Mouse (Mus musculus) stomach, postnatal 0 days (tissue): ENCODE measurements around the gene Gm45623. TPM values are rescaled to one million over a fixed set of nuclear protein-coding genes. Genes with fewer than 3 reads are reported as not detected.
A peak's percentile ranks its signal among the peaks of the same experiment; 100 is the strongest.

Source experiments
- ATAC-seq: fragments of 200-750 bp; cut with Nextera tagmentation; 2 replicates; pipeline ENCODE4 v1.8.0; 2017; ENCODE audit not compliant: low FRiP score, low TSS enrichment
- DNase-seq: peaks from one replicate; pipeline ENCODE4 v3.0.0-alpha.2; 2016; ENCODE audit warnings: low spot score
- H3K27ac ChIP-seq: fragments of 300-500 bp; sonication (generic); replicated peaks from 2 replicates; pipeline ENCODE4 v1.5.1; 2014; ENCODE audit warnings: mild to moderate bottlenecking, control low read depth
- H3K27me3 ChIP-seq: fragments of 300-500 bp; sonication (generic); 2 replicates; pipeline ENCODE4 v1.6.1; 2014; ENCODE audit warnings: low read length; ENCODE audit not compliant: control insufficient read depth, insufficient read depth
- H3K36me3 ChIP-seq: fragments of 300-500 bp; sonication (generic); 2 replicates; pipeline ENCODE4 v1.6.1; 2014; ENCODE audit warnings: low read length, mixed read lengths; ENCODE audit not compliant: control insufficient read depth, insufficient read depth
- H3K4me1 ChIP-seq: fragments of 300-500 bp; sonication (generic); replicated peaks from 2 replicates; pipeline ENCODE4 v1.6.1; 2014; ENCODE audit warnings: antibody characterized with exemption; ENCODE audit not compliant: control insufficient read depth, insufficient read depth
- H3K4me2 ChIP-seq: fragments of 300-500 bp; sonication (generic); replicated peaks from 2 replicates; pipeline ENCODE4 v1.6.1; 2014; ENCODE audit warnings: low read depth, mild to moderate bottlenecking, control low read depth, moderate library complexity
- H3K4me3 ChIP-seq: fragments of 300-500 bp; sonication (generic); 2 replicates; pipeline ENCODE4 v1.5.1; 2014; ENCODE audit warnings: low read depth, low read length, control low read depth
- H3K9ac ChIP-seq: fragments of 300-500 bp; sonication (generic); 2 replicates; pipeline ENCODE4 v1.6.1; 2014; ENCODE audit warnings: mild to moderate bottlenecking, low read length, control low read depth, mixed read lengths
- H3K9me3 ChIP-seq: fragments of 300-500 bp; sonication (generic); 2 replicates; pipeline ENCODE4 v1.6.1; 2016; ENCODE audit warnings: low read length; ENCODE audit not compliant: control insufficient read depth
- CTCF ChIP-seq: IDR thresholded peaks from 2 replicates; pipeline ENCODE4 v1.5.1; 2016; ENCODE audit warnings: antibody characterized with exemption, low read depth, mild to moderate bottlenecking, moderate library complexity
- EP300 ChIP-seq: optimal IDR thresholded peaks from 2 replicates; pipeline ENCODE3; 2016; ENCODE audit warnings: antibody characterized with exemption
- WGBS: fragments of 180-500 bp; shearing (Covaris S2); extraction: QIAGEN DNeasy Blood & Tissue Kit; methylation state at CpG from one replicate; pipeline ENCODE4 v1.1.7; 2014; 5-methylcytosine and 5-hydroxymethylcytosine counted together
- polyA plus RNA-seq: library from polyadenylated mRNA; unstranded; fragments of >200 nt; fragmentation: Nextera tagmentation; extraction: Ambion mirVana; gene quantifications from 2 replicates; pipeline ENCODE4 v1.2.1, GENCODE M21; 2015

The Gm45623 gene
- polyA plus RNA-seq, 1 experiment from 2014 or later: 0.97 TPM

DNA sequence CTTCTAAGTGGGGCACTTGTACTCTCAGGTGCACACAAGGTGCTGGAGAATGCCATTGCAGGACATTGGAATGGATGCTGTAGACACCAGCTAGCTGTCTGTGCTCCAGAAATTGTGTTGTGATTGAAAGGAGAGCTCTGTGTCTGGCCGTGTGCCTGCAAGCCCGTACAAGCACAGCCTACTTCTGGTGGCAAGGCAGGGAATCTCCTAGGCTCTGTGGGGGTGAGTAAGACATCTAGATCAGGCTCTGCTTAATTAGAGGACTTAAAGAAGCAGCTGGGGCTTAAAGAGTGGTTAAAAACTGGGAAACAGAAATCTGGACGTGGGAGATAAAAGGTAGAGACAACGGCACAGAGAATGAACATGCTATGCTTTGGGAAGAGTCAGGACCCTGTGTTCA is 46.0 kb downstream of the Gm45623 start:
- Histone ChIP-seq H3K9me3 (no peaks in the 10 kb centered on the region), H3K27ac (no peak overlapping the region), H3K9ac (no peak overlapping the region), H3K4me1 (no peaks in the 10 kb centered on the region; the same call in none of the 2 replicates), H3K36me3 (0 out of 2 replicates have a peak, but pooled peaks cover 2% of the 10 kb centered on the region), H3K27me3 (no peaks in the 10 kb centered on the region), H3K4me2 (no peak overlapping the region), H3K4me3 (no peak overlapping the region)
- TF ChIP-seq EP300 (no peak), CTCF (no peak)
- DNase-seq (no peak), ATAC-seq (no peak)
- 51% methylated on average over 4 of the region's 4 CpGs for WGBS

DNA sequence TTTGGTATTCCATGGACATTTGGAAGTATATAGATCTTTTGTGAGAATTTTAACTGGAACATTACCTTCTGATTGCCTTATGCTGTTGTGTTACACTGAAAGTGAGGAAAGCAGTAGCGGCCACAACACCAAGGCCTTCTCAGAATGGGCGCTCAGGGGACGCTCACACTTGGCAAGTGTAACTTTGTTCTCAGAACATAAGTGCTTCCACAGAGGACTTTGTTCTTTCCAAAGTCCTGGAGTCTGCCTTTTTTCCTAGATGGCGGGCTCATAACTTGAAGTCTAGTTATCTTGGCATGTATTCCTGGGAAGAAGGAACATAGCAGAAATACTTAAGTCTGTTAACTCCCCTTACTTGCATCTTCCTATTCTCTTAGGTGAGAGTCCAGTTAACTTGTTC is 46.5 kb downstream of the Gm45623 start:
- TF ChIP-seq EP300 (no peak), CTCF (no peak)
- DNase-seq (no peak), ATAC-seq (no peak)
- Histone ChIP-seq H3K4me3 (no peak overlapping the region), H3K27me3 (no peaks in the 10 kb centered on the region), H3K27ac (no peak overlapping the region), H3K9ac (no peak overlapping the region), H3K36me3 (0 out of 2 replicates have a peak, but pooled peaks cover 2% of the 10 kb centered on the region), H3K4me1 (peaks cover 2% of the 10 kb centered on the region), H3K4me2 (no peak overlapping the region), H3K9me3 (no peaks in the 10 kb centered on the region)
- WGBS: 75% methylated on average over 4 of the region's 4 CpGs

DNA sequence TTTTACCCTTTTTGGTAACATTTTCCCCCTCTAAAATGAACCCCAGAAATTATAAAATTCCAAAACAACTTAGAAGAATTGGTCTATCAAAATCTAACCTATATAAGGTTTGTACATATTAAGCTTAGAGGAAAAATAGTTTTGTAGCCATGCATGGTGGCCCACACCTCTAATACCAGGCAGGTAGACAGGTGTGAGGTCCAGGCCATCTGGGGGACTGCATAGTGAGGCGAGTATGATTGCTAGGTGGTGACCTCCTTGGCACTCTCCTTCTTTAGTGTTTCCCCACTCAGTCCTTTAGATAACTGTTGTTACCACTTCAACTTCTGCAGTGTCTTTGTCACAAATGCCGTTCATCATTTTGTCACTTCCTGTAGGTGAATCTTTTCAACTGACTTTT is 49.0 kb downstream of the Gm45623 start:
- no peaks in the 10 kb centered on the region for H3K9me3 ChIP-seq
- H3K27me3 ChIP-seq: no peaks in the 10 kb centered on the region
- H3K4me1 ChIP-seq: peaks cover 2% of the 10 kb centered on the region
- DNase-seq: no peak
- H3K9ac ChIP-seq: peak overlapping the region; percentile 27; the same call in 1 of the 2 replicates
- H3K4me2 ChIP-seq: peak overlapping the region; percentile 63
- H3K4me3 ChIP-seq: peak overlapping the region; percentile 76; the same call in 1 of the 2 replicates
- 0 out of 2 replicates have a peak, but pooled peaks cover 2% of the 10 kb centered on the region for H3K36me3 ChIP-seq
- no peak for ATAC-seq
- 59% methylated on average over 2 of the region's 2 CpGs for WGBS
- TF ChIP-seq EP300 (no peak), CTCF (no peak)
- H3K27ac ChIP-seq: no peak overlapping the region

DNA sequence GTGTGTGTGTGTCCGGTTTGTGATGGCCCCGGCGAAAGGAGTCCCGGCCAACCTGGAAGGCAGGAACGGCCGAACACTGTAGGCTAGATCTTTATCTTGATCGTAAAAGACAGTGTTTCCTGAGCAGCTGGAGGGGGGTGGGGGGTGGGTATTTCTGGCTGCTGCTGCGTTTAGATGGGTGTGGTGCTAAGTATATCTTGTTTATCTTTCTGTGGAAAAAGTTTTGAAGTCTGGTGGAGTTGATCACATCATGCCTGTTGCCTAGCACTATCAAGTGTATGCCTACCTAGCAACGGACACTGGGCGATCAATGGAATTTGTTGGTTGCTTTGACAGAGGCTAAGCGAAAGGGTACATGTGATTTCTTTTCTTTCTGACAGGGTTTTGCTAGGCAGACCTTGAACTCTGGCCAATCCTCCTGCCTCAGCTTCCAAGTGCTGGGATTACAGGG is 49.7 kb downstream of the Gm45623 start:
- Histone ChIP-seq H3K36me3 (no peaks in the 10 kb centered on the region), H3K9ac (peak overlapping the region; percentile 98), H3K4me2 (peak overlapping the region; percentile 63), H3K4me1 (peaks cover 2% of the 10 kb centered on the region), H3K27me3 (no peaks in the 10 kb centered on the region), H3K9me3 (no peaks in the 10 kb centered on the region), H3K4me3 (peak overlapping the region; percentile 76), H3K27ac (peak overlapping the region; percentile 100)
- TF ChIP-seq CTCF (no peak), EP300 (peak; percentile 51)
- 0% methylated on average over 11 of the region's 11 CpGs for WGBS
- ATAC-seq: peak; percentile 22
- no peak for DNase-seq

DNA sequence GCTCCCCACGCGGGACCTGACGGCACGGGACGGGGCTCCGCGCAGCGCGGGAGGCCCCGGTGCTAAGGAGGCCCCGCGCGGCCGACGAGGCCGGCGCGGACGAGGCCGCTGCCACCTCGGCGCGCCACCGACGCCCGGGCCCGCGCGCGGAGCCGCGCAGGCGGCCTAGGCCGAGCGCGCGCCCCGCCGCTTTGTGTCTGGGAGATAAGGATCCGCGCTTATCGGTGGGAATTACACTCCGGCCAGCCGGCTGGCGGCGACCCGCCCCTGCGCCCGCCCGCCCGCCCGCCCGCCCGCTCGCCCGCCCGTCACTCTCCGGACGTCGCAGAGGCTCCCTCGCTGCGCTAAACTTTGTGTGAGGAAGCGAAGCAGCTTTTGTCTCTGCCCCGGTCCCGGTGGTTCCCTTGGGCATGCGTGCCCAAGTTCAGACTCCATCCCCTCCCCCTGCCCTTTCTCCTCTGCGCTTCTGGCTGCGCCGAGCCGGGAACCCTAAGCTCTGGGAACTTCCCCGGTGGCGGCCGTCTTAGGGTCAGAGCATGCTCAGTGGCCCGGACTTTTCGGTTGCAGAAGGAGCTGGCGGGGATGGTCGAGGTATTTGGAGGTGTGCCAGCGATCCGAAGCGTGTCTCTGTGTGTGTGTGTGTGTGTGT is 50.3 kb downstream of the Gm45623 start:
- TF ChIP-seq CTCF (no peak), EP300 (no peak)

DNA sequence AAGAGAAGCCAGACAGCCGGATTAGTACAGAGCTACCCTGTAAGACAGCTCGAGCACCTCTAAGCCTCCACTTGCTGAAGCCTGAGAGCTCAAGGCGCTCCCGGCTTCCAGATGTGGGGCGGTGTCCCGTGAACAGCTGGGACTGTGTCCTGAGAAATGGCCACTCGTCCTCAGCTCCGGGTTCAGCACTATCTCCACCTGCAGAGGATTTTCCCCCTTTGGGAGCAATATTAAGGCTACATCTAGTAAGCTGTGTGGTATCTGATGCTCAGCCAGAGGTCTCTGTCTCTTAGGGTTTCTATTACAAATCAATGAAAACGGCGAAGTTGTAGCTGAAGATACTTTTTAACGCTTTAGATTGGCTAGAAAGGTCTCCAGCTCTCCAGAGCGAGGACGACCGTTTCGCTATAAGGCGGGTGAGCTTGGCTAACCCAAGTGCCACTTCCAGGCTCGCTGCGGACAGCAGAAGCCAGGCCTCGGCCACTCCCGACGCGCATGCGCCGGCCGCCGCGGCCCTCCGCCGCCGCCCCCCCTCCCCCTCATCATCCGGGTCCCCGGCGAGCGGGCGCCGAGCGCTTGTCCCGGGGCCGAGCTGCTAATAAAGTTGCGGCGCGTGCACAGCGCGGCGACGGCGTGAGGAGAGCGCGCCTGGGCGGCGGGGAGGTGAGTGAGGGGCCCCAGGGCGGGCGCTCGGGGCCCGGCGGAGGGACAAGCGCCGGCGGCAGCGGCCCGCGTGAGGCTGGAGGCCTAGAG is 51.0 kb downstream of the Gm45623 start, which contains the start of gene Smad5:
Gene Smad5, plus strand, starts transcription at position 542 of the 753 bp plus-strand sequence.
- no peaks in the 10 kb centered on the region for H3K27me3 ChIP-seq
- DNase-seq (peak; percentile 96), ATAC-seq (peak; percentile 90)
- peak within 1 kb of the TSS; percentile 100 for H3K27ac ChIP-seq
- peak within 1 kb of the TSS; percentile 98 for H3K9ac ChIP-seq
- H3K4me1 ChIP-seq: peaks cover 2% of the 10 kb centered on the region
- H3K4me2 ChIP-seq: peak within 1 kb of the TSS; percentile 63
- H3K4me3 ChIP-seq: peak within 1 kb of the TSS; percentile 76
- no peaks in the 10 kb centered on the region for H3K36me3 ChIP-seq
- TF ChIP-seq EP300 (no peak), CTCF (no peak)
- 3% methylated on average over 61 of the region's 62 CpGs for WGBS
- H3K9me3 ChIP-seq: no peaks in the 10 kb centered on the region

More for the DNA sequence above, 50.3 kb downstream of the Gm45623 start:
- Histone ChIP-seq H3K4me2 (peak overlapping the region; percentile 63), H3K9me3 (no peaks in the 10 kb centered on the region), H3K9ac (peak overlapping the region; percentile 98), H3K4me1 (peaks cover 2% of the 10 kb centered on the region), H3K27ac (peak overlapping the region; percentile 100), H3K27me3 (no peaks in the 10 kb centered on the region), H3K36me3 (no peaks in the 10 kb centered on the region), H3K4me3 (peak overlapping the region; percentile 76)
- ATAC-seq (peak; percentile 77), DNase-seq (peak; percentile 80)
- WGBS: 0% methylated on average over 43 of the region's 80 CpGs

Other genes with a start within 250 kb of the Gm45623 start
- gene Fbxl21, start 231.4 kb downstream of the Gm45623 start, polyA plus RNA-seq: 1.2 TPM in 2 replicates
- gene Lect2, start 205.3 kb downstream of the Gm45623 start, polyA plus RNA-seq: 0.19 and 0.27 TPM in 2 replicates
- gene Tgfbi, start 144.3 kb downstream of the Gm45623 start, polyA plus RNA-seq: 140 and 149 TPM in 2 replicates
- 9.4 and 10.3 TPM in 2 replicates for gene Smad5, start 50.8 kb downstream of the Gm45623 start, polyA plus RNA-seq
- 0.11 and 0.19 TPM in 2 replicates for gene Trpc7, start 142.2 kb upstream of the Gm45623 start, polyA plus RNA-seq